Mouse (Mus musculus) bone marrow macrophage, adult 2 months (primary cell): ENCODE measurements around the gene R3hdm2.

ENCODE experiments used
- CTCF ChIP-seq: IDR thresholded peaks from 2 replicates; pipeline ENCODE4 v1.5.1; 2012; ENCODE audit warnings: low read depth, mild to moderate bottlenecking, low read length, moderate library complexity
- POLR2A ChIP-seq: IDR thresholded peaks from 2 replicates; pipeline ENCODE4 v1.6.1; 2012; ENCODE audit warnings: mild to moderate bottlenecking, low read depth, low read length, borderline replicate concordance

DNA sequence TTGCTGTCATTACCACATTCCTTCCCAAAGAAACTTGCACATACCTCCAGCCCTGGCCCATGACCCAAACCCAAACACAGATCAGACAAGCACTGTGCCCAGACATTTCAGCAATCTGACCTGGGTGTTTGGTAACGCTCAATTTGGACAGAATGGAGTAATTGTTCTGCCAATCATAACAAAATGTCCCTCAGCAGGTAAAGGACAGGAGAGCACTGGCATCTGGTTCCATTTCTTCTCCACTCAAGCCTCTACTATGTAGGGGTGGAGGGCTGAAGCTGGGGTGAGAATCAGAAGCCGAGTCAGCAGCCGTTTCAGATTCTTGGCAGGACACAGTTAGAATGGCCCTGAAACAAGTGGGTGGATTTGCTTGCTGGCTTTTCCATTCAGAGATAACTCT lies 112.0 kb downstream of the R3hdm2 start:
- TF ChIP-seq CTCF (no peak), POLR2A (no peak)
